Mouse (Mus musculus): ENCODE measurements at regions not wholly inside any gene's neighbourhood (a gene's known extent, or its start where the extent isn't known, plus 50 kb on each side); places are given as distances from the start of the nearest gene placed in this dataset.

- no peak for TF ChIP-seq CTCF (IDR thresholded peaks at IDR 0.05; ENCODE audit: borderline replicate concordance, control insufficient read depth, extremely low read depth, insufficient read depth, low read length, poor library complexity)
- TF ChIP-seq POLR2A (IDR thresholded peaks at IDR 0.05; ENCODE audit: control insufficient read depth, extremely low read depth, insufficient read depth, low read length, poor library complexity), result no peak
Measured at GRCm38 (mm10) chr16:21368821-21369220, 54.1 kb upstream of the Vps8 start.

All from thymus, adult 2 months (tissue).